Mouse (Mus musculus) heart, adult 2 months (tissue): Measurements from ENCODE around the gene Zfp64. TPM values are rescaled to one million over a fixed set of nuclear protein-coding genes. Genes with fewer than 3 reads are reported as not detected.
A peak's percentile ranks its signal among the peaks of the same experiment; 100 is the strongest.

Source experiments
- DNase-seq, 2 experiments: peaks; one replicate each; pipeline ENCODE4 v3.0.0; 2021
- H3K27ac ChIP-seq: fragments of 200-600 bp; 2 replicates; pipeline ENCODE4 v1.8.1; 2022
- H3K27me3 ChIP-seq: fragments of 200-500 bp; 2 replicates; pipeline ENCODE4 v1.6.1; 2012; ENCODE audit warnings: mild to moderate bottlenecking, low read length, inconsistent platforms, mixed read lengths; ENCODE audit not compliant: control insufficient read depth, insufficient read depth
- H3K36me3 ChIP-seq: fragments of 200-500 bp; 2 replicates; pipeline ENCODE4 v1.6.1; 2012; ENCODE audit warnings: low read length, inconsistent platforms; ENCODE audit not compliant: control insufficient read depth, insufficient read depth
- H3K4me1 ChIP-seq: fragments of 200-500 bp; 2 replicates; pipeline ENCODE4 v1.6.1; 2011; ENCODE audit warnings: low read length; ENCODE audit not compliant: control insufficient read depth, insufficient read depth
- H3K4me3 ChIP-seq: fragments of 200-600 bp; 2 replicates; pipeline ENCODE4 v1.8.1; 2022
- H3K79me2 ChIP-seq: fragments of 200-500 bp; replicated peaks from 2 replicates; pipeline ENCODE4 v1.6.1; 2012; ENCODE audit warnings: mild to moderate bottlenecking, inconsistent platforms, low read length, moderate library complexity, mixed read lengths; ENCODE audit not compliant: control insufficient read depth, insufficient read depth
- H3K9ac ChIP-seq: fragments of 200-500 bp; 2 replicates; pipeline ENCODE4 v1.6.1; 2012; ENCODE audit warnings: low read depth, mild to moderate bottlenecking, control low read depth, inconsistent platforms, low read length, mixed read lengths
- CTCF ChIP-seq: fragments of 200-600 bp; IDR thresholded peaks from 2 replicates; pipeline ENCODE4 v1.8.1; 2022; ENCODE audit warnings: antibody characterized with exemption, mild to moderate bottlenecking, moderate library complexity
- EP300 ChIP-seq: fragments of 200-500 bp; IDR thresholded peaks from 2 replicates; pipeline ENCODE4 v1.6.1; 2011; ENCODE audit warnings: low read depth, low read length, control low read depth; ENCODE audit not compliant: insufficient read depth
- POLR2A ChIP-seq: fragments of 200-500 bp; IDR thresholded peaks from 2 replicates; pipeline ENCODE4 v1.6.1; 2011; ENCODE audit warnings: mild to moderate bottlenecking, low read depth, low read length, control low read depth; ENCODE audit not compliant: insufficient read depth
- WGBS: fragments of 180-500 bp; shearing (Covaris S2); methylation state at CpG from one replicate; pipeline ENCODE4 v1.1.7; 2018; 5-methylcytosine and 5-hydroxymethylcytosine counted together
- intact Hi-C: fragments of 180-260 bp; cut with DNase I; formaldehyde crosslinking; loops from one replicate; pipeline ENCODE4 v1.15.1; 2025
- polyA plus RNA-seq: library from polyadenylated mRNA; depleted of rRNA; stranded (reverse); fragments of >200 nt; gene quantifications from 2 replicates; pipeline ENCODE4 v1.2.3, GENCODE M21; 2012
- total RNA-seq, 2 experiments: library from RNA; stranded (reverse); gene quantifications; 2 replicates each; pipeline ENCODE4 v1.2.3; 2021

Gene Zfp64
- total and polyA plus RNA-seq, 3 experiments = 6.6 to 10.1 (median 7.8) TPM

DNA sequence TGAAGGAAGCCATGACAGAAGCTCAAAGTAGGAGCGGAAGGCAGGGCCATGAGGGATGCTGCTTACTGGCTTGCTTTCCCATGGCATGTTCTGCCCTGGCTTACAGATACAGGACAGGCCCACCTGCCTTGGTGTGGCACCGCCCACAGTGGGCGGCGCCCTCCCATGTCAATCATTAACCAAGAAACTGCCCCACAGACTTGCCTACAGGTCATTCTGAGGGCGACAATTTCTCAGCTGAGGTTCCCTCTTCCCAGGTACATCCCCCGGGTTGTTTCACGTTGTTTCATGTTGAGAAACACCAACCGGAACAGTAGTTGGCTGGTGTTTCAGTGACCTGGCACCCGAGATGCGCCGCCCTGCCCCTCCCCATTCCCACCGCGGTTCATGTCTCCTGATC is 32.0 kb upstream of the Zfp64 start:
- Histone ChIP-seq H3K4me3 (no peak overlapping the region), H3K36me3 (no peaks in the 10 kb centered on the region), H3K27ac (no peak overlapping the region), H3K4me1 (no peaks in the 10 kb centered on the region), H3K27me3 (no peaks in the 10 kb centered on the region), H3K9ac (no peak overlapping the region), H3K79me2 (no peaks in the 10 kb centered on the region)
- no peak for DNase-seq
- TF ChIP-seq POLR2A = no peak
- TF ChIP-seq CTCF = no peak
- no peak for TF ChIP-seq EP300
- intact Hi-C loops = no loop called here
- WGBS = 63% methylated on average over 13 of the region's 13 CpGs

DNA sequence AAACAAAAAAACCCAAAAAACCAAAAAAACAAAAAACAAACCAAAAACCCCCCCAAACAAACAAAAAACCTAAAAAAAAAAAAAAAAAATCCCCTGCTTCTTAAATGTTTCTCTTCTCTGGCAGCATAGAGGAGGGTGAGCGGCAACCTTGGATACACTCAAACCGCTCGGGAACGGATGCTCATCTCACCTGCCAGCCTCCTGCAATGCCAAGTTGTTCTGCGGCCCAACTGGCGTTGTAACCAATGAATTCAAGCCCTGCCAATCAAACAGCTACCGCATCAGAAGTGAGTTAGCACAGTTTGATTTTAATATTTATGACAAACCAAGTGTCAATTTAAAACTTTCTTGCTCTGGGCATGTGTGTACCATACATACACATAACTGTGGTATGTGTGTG is 26.6 kb upstream of the Zfp64 start:
- no peaks in the 10 kb centered on the region for H3K79me2 ChIP-seq
- DNase-seq = no peak
- H3K27ac ChIP-seq = no peak overlapping the region
- H3K27me3 ChIP-seq = no peaks in the 10 kb centered on the region
- H3K4me3 ChIP-seq = no peak overlapping the region
- H3K36me3 ChIP-seq = no peaks in the 10 kb centered on the region
- H3K9ac ChIP-seq = no peak overlapping the region
- intact Hi-C loops = no loop called here
- TF ChIP-seq EP300 = no peak
- TF ChIP-seq CTCF = no peak
- TF ChIP-seq POLR2A = no peak
- no peaks in the 10 kb centered on the region for H3K4me1 ChIP-seq
- 95% methylated on average over 7 of the region's 7 CpGs for WGBS

DNA sequence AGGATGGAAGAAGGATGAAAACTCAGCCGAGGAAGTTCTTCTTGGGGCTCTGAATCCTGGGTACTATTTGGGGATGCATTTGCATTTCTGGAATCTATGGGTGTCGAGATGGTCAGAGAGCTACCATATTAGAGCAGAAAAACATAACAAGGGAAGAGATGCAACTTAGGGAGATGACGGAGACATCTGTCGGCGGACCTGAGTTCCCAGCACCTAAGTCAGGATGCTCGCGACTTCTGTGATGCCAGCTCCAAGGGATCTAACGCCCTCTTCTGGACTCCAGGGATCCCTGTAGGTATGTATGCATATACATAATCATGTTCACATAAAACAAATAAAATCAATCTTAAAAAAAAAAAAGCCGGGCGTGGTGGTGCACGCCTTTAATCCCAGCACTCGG is 26.1 kb upstream of the Zfp64 start:
- Histone ChIP-seq H3K36me3 (no peaks in the 10 kb centered on the region), H3K79me2 (no peaks in the 10 kb centered on the region), H3K27me3 (no peaks in the 10 kb centered on the region), H3K4me3 (no peak overlapping the region), H3K4me1 (no peaks in the 10 kb centered on the region), H3K9ac (no peak overlapping the region), H3K27ac (no peak overlapping the region)
- WGBS = 68% methylated on average over 12 of the region's 12 CpGs
- TF ChIP-seq CTCF = no peak
- TF ChIP-seq POLR2A = no peak
- no peak for TF ChIP-seq EP300
- DNase-seq = no peak
- intact Hi-C loops = no loop called here

DNA sequence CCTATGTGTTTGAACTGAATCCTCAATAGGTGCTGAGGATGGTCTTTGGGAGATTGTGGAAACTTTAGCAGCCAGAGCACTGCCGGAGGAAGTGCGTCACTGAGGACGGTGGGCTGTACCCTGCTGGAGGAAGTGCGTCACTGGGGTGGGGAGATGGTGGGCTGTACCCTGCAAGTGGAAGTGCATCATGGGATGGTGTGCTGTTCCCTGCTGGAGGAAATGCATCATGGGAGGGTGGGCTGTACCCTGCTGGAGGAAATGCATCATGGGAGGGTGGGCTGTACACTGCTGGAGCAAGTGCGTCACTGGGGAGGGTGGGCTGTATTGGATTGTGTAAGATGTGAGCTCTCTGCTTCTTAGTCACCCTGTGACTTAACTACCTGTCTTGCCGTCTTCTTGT is 25.5 kb upstream of the Zfp64 start:
- WGBS = 63% methylated on average over 6 of the region's 6 CpGs
- intact Hi-C loops = no loop called here
- no peak overlapping the region for H3K27ac ChIP-seq

DNA sequence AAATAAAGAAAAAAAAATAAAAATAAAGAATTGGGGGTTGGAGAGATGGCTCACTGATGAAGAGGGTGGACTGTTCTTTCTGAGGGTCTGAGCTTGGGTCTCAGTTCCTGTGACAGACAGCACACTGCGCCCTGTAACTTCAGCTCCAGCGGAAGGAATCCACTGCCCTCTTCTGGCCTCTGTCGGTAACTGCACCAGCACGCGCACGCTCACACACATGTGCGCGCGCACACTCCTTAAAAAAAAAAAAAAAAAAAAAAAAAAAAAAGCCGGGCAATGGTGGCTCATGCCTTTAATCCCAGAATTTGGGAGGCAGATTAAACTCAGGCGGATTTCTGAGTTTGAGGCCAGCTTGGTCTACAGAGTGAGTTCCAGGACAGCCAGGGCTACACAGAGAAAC is 24.4 kb upstream of the Zfp64 start:
- intact Hi-C loops = no loop called here
- Histone ChIP-seq H3K4me1 (no peaks in the 10 kb centered on the region), H3K27me3 (no peaks in the 10 kb centered on the region), H3K36me3 (no peaks in the 10 kb centered on the region), H3K9ac (no peak overlapping the region), H3K27ac (no peak overlapping the region), H3K79me2 (no peaks in the 10 kb centered on the region), H3K4me3 (no peak overlapping the region)
- WGBS = 75% methylated on average over 11 of the region's 11 CpGs
- no peak for TF ChIP-seq EP300
- TF ChIP-seq CTCF = peak; percentile 50
- no peak for TF ChIP-seq POLR2A
- DNase-seq = no peak

More for the DNA sequence above, 25.5 kb upstream of the Zfp64 start:
- TF ChIP-seq EP300 = 0 out of 2 replicates have a peak, but pooled peaks have one; percentile 54
- no peak for TF ChIP-seq CTCF
- no peak for TF ChIP-seq POLR2A
- Histone ChIP-seq H3K79me2 (no peaks in the 10 kb centered on the region), H3K27me3 (no peaks in the 10 kb centered on the region), H3K36me3 (no peaks in the 10 kb centered on the region), H3K4me3 (no peak overlapping the region), H3K4me1 (no peaks in the 10 kb centered on the region), H3K9ac (no peak overlapping the region)
- peak; percentile 59 to 66 for DNase-seq

DNA sequence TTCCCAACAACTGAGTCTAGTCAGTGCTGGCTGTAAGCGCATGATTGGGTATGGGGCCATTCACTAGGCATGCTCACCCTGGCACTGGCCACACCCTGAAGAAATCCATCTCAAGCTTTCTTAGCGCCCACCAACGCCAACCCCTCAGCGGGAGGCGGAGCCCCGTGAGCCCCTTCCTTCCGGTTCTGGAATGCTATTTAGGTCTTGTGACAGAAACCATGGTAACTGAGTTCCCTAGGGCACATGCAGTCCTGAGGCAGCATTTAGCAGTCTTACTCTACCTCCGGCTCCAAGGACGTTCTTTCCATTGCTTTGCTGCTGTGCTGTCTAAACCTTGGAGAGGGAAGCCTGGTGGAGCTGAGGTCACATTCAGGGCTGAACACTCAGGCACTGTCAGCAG is 22.6 kb upstream of the Zfp64 start:
- 30% methylated on average over 9 of the region's 9 CpGs for WGBS
- no peak for DNase-seq
- no peak overlapping the region for H3K27ac ChIP-seq
- no peaks in the 10 kb centered on the region for H3K79me2 ChIP-seq
- no peaks in the 10 kb centered on the region for H3K27me3 ChIP-seq
- no peak for TF ChIP-seq POLR2A
- no peak for TF ChIP-seq EP300
- TF ChIP-seq CTCF = no peak
- no peaks in the 10 kb centered on the region for H3K4me1 ChIP-seq
- no peaks in the 10 kb centered on the region for H3K36me3 ChIP-seq
- no peak overlapping the region for H3K4me3 ChIP-seq
- intact Hi-C loops = no loop called here
- no peak overlapping the region for H3K9ac ChIP-seq

DNA sequence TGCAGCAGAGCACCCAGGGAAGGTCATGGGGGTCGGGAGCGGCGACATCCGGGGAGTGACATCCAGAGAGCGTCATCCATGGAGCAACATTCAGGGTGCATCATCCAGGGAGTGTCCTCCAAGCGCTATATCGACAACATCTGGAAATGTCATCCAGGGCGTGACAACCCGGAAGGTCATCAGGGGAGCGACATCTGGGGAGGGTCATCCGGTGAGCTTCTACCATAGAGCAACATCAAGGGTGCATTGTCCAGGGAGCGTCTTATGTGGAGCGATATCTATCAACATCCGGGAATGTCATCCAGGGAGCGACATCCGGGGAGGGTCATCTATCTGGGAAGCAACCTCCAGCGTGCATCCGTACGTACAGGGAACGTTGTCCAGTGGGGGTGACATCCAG is 14.7 kb upstream of the Zfp64 start:
- 90% methylated on average over 20 of the region's 20 CpGs for WGBS
- H3K4me3 ChIP-seq = no peak overlapping the region
- no peak for TF ChIP-seq EP300
- TF ChIP-seq CTCF = no peak
- TF ChIP-seq POLR2A = no peak
- no peaks in the 10 kb centered on the region for H3K4me1 ChIP-seq
- H3K27ac ChIP-seq = no peak overlapping the region
- H3K9ac ChIP-seq = no peak overlapping the region
- no peaks in the 10 kb centered on the region for H3K36me3 ChIP-seq
- no peaks in the 10 kb centered on the region for H3K27me3 ChIP-seq
- no peaks in the 10 kb centered on the region for H3K79me2 ChIP-seq
- intact Hi-C loops = no loop called here
- DNase-seq = no peak
